Mouse (Mus musculus) c-Kit-positive CD71-positive TER-119-positive erythroid progenitor cells, embryonic 14.5 days (primary cell): ENCODE results near the gene Plxna4.

Experiments used
- DNase-seq: peaks from one replicate; pipeline ENCODE4 v3.0.0-alpha.2; 2013; ENCODE audit warnings: low spot score

Plxna4 gene

GRCm38 (mm10) chr6:32472062-32472461 is 115.9 kb downstream of the Plxna4 start:
- no peak for DNase-seq

DNA sequence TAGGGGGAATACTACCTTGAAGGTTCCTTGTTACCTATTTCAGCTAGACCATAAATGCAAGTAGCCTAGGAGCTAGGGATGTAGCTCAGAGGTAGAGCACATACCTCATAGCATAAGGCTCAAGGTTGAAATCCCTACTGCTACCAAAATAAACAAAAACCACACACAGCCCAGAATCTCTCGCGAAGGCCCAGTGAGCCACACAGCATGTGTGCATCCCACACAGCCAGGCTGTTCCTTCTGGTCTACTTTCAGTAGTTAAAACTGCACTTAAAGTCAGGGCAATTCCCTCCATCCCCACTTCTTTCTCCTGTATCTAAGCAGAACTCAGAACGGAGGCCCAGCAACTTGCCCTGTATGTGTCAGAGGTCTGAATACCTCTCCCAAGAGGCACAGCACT is 116.4 kb downstream of the Plxna4 start:
- no peak for DNase-seq

GRCm38 (mm10) chr6:32469196-32469595 is 118.8 kb downstream of the Plxna4 start:
- no peak for DNase-seq

DNA sequence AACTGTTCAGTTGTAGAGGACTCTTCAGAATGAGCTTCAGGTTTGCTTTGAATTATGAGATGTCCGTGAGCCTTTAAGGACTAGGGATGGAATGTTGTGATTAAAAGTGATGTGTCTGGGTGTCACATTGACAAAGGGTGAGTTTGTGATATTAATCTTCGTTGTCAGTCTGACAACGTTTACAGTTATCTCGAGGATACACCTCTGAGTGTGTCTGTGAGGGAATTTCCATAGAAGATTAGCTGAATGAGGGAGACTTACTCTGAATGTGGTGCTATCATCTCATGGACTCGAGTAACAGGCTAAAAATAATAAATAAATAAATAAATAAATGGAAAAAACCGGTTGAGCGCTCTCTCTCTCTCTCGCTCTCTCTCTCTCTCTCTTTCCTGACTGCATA is 122.9 kb downstream of the Plxna4 start:
- no peak for DNase-seq

DNA sequence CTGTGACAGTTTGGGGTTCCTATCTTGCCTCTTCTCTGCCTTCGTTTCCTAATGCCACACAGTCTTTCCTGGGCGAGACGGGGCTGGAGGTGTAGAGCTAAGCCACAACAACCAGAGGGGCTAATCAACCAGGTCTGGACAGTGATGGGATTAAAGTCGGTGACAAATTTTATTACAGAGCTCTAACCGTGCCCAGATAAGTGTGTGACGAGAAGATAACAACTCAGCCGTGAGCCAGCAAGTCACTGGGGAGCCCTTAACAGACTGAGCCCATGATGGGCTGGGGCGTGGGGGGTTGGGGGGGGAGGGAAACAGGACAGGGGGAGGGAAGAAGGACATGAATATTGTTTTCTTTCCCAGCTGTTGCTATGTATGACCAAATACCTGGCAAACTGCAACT is 123.4 kb downstream of the Plxna4 start:
- DNase-seq = peak; percentile 48

- DNase-seq = no peak
These were observed 123.9 kb downstream of the Plxna4 start for GRCm38 (mm10) chr6:32464046-32464445.

DNA sequence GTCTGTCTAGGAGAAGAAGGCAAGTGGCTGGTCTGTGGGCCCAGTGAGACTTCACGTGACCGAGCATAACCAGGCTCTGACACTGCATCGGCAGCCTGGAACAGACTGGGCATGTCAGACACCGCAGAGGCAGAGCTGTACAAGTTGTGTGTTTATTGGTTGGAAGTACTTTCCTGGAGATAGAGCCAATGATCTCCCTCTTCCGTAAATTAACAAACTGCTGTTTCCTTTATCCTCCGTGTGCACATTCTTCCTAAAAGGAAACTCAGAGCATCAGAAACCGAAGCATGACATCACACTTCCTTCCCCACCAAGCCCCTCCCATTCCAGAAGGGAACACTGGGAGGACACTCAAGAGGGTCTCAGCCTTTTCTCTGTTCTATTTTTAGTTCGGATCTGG is 127.6 kb downstream of the Plxna4 start:
- DNase-seq = no peak

- DNase-seq = no peak
These were observed 131.4 kb downstream of the Plxna4 start for GRCm38 (mm10) chr6:32456641-32457040.

DNA sequence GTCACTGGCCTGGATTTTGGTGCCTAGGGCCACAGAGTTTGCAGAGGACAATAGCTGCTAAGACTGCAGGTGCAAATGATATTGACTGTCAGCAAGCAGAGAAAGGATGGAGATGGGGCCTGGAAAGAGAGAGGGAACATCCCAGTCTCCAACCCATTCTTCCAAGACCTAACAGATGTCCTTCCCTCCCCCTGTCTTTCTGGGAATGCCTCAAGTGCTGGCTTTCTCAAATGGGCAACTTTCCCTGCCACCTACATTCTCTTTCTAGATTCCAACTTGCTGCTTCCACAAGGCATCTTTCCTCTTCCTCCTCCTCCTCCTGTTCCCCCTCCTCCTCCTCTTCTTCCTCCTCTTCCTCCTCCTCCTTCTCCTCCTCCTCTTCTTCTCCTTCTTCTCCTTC is 136.1 kb downstream of the Plxna4 start:
- DNase-seq = no peak

GRCm38 (mm10) chr6:32449237-32449963 is 138.6 kb downstream of the Plxna4 start:
- DNase-seq = no peak

DNA sequence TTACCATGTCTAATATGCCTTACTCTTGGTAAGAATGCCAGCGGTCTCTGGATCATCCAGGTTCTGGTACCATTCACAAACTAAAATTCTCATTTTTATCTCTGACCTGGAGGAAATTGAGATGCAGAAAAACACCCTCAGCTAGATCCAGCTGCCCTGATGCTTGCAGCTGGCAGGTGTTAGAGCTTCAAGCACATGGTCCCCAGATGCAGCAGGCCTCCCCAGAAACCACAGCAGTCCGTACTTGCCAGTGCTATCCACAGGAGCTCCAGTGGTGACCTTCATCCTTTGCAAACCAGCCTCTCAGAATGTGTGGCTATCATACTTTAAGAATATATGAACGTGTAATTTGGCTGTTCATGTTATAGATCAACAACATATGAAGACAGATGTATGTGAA is 139.2 kb downstream of the Plxna4 start:
- DNase-seq = no peak

DNA sequence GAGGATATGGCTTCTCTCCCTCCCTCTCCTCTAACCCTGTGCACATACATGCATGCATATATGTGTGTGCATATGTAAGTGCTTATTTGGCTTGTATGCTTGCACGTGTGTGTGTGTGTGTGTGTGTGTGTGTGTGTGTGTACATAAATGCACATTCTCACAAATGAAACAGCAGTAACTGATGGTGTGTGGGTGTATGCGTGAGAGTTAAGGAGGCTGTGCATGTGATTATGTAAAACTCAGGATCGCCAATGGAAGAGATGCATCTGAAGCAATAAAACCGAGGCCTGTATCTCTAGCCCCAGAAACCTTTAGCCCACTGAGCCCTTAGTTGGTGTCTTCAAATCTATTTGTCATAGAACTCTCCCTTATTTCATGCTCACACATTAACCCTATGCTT is 141.7 kb downstream of the Plxna4 start:
- DNase-seq = no peak

DNA sequence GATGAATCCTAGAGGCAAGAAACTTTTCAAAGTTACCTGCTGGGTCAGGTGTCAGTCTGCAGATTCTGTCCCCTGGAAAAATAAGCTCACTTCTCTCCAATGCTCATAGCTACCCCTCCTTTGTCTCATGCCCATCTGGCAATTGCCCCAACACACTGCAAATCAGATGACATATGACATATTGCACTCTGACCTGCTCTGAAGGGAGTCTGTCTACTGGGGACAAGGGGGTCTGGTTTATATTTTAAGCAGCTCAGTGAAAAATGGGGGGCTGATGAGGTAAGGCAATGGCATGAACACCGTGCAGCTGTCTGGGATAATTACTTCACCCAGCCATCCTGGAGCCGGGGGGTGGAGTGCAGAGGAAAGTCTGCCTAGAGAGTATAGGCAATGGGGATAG is 142.7 kb downstream of the Plxna4 start:
- DNase-seq = no peak

DNA sequence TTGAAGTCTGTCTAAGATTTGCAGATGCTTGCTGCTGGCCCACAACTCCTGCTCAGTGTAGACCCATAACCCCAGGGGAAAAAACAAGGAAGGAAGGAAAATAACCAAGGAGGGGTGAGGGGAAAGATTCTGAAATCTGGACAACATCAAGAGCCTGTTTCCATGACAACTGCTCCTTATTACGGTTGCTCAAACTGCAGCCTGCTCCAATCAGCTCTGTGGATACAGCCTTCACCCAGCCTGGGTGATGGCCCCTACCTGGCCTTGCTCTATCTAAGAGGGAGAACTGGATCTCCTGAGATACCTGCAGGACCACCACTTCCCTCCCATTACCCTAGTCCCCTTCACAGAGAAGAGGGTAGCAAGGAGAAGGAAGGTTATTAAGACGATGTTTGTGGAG is 143.6 kb downstream of the Plxna4 start:
- no peak for DNase-seq

GRCm38 (mm10) chr6:32443679-32444078 is 144.3 kb downstream of the Plxna4 start:
- no peak for DNase-seq

- no peak for DNase-seq
These were observed 148.6 kb downstream of the Plxna4 start for GRCm38 (mm10) chr6:32439434-32439833.

DNA sequence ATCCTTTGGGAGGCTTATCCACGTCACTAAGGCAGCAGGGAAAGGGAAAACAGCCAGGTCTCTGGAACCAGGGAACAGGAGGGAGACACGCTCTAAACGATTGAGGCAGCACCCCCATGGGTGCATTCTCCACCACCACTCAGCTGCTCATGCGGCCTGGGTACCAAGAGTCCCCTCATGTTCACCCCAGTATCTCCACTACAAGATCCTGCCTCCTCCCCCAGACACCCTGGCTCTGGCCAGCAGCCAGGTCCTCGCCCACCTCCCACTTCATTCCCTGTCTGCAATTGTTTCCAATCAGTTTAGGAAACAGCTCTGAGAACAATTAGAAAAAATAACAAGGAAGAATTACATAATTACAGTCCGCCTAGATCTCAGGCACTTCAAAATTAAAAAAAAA is 150.8 kb downstream of the Plxna4 start:
- DNase-seq = no peak

GRCm38 (mm10) chr6:32423124-32423523 is 164.9 kb downstream of the Plxna4 start:
- DNase-seq = no peak

DNA sequence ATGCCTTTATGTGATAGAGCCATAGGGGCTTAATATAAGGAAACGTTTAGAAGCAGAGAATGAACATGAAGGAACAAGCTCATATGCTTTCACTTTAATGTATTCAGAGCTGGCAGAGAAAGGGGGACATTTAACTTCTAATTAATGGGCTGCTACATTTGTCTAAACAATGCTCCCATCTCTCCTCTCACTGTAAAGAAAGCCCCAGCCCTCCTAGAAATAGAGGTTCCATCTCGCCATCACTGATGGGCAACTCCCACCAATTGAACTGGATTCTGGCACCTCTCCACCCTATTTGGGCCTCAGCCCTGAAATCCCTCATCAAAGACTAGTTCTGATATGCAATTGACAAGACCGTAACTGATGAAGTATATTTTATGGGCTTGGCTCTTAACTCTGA is 167.4 kb downstream of the Plxna4 start:
- DNase-seq = no peak

GRCm38 (mm10) chr6:32417351-32417750 is 170.6 kb downstream of the Plxna4 start:
- DNase-seq = no peak

GRCm38 (mm10) chr6:32411325-32411724 is 176.7 kb downstream of the Plxna4 start:
- no peak for DNase-seq

DNA sequence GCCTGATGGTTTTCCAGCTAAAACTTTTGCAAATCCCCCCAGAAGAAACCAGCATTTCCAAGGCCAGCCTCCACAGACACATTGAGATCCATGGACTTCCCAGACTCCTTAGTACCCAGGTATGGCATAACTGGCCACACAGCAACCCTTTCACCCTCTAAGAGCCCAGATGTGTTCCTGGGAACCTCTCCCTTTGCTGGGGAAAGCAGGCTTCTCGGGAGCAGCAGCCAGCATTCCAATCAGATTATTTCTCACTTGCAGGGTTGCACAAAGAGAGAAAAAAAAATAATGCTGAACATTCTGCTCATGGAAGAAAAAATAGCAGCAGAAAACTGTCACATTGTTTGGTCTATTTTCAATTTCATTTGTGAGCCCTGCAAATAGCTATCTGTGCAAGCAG is 178.4 kb downstream of the Plxna4 start:
- no peak for DNase-seq

GRCm38 (mm10) chr6:32407574-32408185 is 180.3 kb downstream of the Plxna4 start:
- DNase-seq = no peak
